Mouse (Mus musculus): ENCODE data around the gene Faf2.

DNA sequence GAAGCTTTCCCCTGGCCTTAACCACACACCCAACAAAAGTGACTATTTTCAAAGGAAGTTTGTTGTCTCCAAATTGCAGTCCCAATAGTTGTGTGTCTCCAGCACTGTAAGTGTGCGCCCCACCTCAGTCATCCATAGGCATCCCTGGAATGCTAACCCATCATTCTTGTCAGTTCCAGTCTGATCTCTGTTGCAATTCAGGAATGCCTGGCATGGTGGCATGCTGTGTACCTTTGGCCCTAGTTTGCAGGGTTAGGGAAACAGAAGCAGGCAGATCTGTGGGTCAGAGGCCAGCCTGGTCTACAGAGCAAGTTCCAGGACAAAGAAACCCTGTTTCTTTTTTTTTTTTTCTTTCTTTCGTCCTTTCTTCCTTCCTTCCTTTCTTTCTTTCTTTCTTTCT is 48.9 kb downstream of the Faf2 start:
- TF ChIP-seq POLR2A (IDR thresholded peaks at IDR 0.05; ENCODE audit: low read depth, low read length) (no peak), UBTF (IDR thresholded peaks at IDR 0.05; ENCODE audit: low read depth, low read length) (no peak), CTCF (conservative IDR thresholded peaks at IDR 0.05 in 1 of 2, IDR thresholded peaks at IDR 0.05 in 1 of 2; ENCODE audit: low read depth in 2 of 2, low read length in 2 of 2) (no peak), RCOR1 (conservative IDR thresholded peaks at IDR 0.05; ENCODE audit: low read depth, low read length) (no peak), MAX (IDR thresholded peaks at IDR 0.05; ENCODE audit: low read length) (no peak), SIN3A (IDR thresholded peaks at IDR 0.05; ENCODE audit: low read length) (no peak), BHLHE40 (IDR thresholded peaks at IDR 0.05; ENCODE audit: low read depth, low read length) (no peak), EP300 (IDR thresholded peaks at IDR 0.05; ENCODE audit: low read length) (no peak), CHD1 (IDR thresholded peaks at IDR 0.05; ENCODE audit: low read depth, low read length) (no peak), TBP (conservative IDR thresholded peaks at IDR 0.05; ENCODE audit: low read depth, low read length) (no peak)

Data from CH12.LX (cell line).